Mouse (Mus musculus): ENCODE data around the gene Cela3a. TPM values are rescaled to one million over a fixed set of nuclear protein-coding genes. Genes with fewer than 3 reads are reported as not detected.
"Not testable (repeated sequence)": the region's sequence is repeated elsewhere in the genome, so short reads cannot be mapped to it uniquely, and the experiment has no call there.

The Cela3a gene
- total RNA-seq, 2 experiments from 2014 or later, result not detected

DNA sequence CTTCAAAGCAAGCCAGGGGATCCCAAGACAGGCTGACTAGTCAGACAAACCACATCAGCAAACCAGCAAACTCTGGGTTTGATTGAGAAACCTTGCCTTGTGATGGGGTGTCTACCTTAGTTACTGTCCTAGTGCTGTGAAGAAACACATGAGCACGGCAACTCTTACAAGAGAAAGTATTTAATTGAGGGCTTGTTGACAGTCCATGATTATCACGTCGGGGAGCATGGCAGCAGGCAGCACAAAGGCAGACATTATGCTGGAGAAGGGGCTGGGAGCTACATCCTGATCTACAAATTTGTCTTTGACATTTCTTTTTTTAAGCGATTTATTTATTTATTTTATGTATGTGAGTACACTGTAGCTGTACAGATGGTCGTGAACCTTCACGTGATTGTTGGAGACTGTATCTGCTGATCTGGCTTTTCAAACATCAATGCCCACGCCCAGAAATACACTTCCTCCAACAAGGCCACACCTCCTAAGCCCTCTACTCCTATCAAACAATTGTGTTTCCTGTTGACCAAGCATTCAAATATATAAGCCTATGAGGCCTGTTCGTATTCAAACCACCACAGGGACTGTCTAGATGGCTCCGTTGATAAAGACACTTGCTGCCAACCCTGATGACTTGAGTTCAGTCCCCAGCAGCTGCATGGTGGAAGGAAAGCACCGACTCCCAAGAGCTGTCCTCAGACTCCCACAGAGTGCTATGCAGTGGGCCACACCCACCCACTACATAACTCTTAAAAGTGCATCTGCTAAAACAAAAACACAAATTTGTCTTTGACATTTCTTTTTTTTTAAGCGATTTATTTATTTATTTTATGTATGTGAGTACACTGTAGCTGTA is 8.3 kb upstream of the Cela3a start:
- intact Hi-C loops (cut with DNase I), result loop anchor here (2.0 kb wide), 1 partner anchor 19 kb away; no protein-coding TSS in a partner anchor
- no peak for DNase-seq

DNA sequence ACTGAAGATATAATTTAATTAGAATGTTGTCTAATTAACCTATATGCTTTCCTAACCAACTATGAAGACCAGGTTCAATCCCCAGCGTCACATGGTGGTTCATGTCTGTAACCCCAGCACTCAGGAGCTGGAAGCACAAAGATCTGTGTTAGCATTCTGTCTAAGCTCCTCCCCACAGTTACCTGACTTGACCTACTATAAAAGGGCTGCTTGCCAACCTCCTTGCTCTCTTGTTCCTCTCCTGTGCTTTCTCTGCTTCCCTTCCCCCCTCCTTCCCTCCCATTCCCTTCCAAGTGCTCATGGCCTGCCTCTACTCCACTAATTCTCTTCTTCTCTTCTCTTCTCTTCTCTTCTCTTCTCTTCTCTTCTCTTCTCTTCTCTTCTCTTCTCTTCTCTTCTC is 5.3 kb upstream of the Cela3a start:
- intact Hi-C loops (cut with DNase I), result no loop called here
- DNase-seq, result no peak

DNA sequence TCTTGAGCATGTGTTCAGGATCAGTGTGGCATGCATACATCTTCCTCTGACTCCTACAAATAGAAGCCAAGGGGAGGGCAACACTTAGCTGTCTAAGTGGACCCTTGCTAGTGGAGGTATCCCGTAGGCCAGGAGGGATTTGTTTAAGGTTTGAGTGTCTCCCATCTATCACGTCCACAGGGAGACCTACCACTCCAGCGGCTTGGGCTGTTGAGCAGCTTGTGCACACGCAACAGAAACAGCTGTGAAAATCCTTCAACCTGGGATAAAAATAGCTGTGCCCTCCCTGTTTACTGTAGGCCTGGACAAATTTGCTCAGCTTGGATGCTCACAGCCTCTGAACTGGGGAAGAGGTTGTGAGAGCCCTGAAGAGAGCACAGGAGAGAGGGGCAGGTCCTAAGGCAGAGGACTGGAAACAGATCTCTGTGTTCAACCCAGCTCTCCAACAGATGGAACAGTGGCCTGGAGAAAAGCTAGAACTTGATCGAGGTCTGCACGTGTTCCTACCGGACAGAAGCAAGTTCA is 2.7 kb upstream of the Cela3a start:
- intact Hi-C loops (cut with DNase I); DNase-seq: not testable (repeated sequence)

DNA sequence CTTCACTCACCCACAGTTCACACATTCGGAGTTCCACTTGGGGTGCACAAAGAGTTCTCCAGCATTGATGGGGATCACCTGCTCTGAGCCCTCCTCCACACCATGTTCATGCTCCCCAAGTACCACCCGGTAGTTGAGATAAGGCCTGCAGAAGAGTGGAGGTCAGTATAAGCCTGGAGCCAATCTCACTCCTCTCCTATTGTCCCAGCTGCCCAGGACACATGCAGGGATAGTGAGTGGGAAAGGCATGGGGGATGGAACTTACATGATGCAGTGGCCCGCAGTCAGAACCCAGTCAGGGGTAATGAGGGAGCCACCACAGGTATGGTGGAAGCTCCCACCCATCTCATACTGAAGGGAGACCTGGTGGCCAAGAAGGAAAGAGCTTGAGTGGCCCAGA is 4.0 kb downstream of the Cela3a start:
- DNase-seq, result no peak
- intact Hi-C loops (cut with DNase I), result no loop called here

DNA sequence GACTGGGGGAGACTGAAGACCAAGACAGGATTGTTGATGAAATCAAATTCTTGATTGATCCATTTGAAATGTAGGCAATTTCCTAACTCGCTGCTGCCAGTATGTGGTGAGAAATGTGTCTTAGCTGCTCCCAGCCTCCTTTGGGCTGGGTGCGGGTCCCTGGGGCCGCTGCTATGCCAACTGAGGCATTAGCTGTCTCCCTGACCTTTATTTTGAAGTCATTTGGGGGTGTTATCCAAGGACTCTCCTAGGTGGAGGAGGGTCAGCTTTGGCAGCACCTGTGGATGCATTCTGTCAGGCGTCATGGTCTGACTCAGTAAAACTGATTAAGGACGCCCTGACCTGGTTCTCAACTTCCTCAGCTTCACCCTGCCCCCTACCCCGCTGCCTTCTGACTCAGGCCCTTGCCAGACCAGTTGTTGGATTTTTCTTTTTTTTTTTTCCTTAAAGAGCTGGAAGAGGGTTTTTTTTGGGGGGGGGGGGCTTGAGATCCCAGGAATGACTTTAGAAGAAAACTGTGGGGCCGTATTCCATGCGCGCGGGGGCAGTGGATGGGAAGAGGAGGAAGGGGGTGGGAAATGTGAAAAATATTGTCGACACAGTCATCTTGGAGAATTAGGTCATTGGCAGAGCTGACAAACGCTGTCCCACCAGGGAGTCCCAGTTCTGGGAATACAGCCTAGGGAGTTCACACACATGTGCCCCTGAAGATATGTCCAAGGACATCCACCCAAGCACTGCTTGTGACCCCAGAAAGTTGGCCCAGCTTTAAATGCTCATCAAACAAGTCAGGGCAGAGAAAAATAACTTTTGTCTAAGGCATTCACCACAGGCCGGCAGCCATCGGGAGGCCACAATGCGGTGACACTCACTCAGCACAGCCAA is 12.7 kb downstream of the Cela3a start:
- intact Hi-C loops (cut with DNase I), result no loop called here
- peak; percentile 47 to 49 for DNase-seq

DNA sequence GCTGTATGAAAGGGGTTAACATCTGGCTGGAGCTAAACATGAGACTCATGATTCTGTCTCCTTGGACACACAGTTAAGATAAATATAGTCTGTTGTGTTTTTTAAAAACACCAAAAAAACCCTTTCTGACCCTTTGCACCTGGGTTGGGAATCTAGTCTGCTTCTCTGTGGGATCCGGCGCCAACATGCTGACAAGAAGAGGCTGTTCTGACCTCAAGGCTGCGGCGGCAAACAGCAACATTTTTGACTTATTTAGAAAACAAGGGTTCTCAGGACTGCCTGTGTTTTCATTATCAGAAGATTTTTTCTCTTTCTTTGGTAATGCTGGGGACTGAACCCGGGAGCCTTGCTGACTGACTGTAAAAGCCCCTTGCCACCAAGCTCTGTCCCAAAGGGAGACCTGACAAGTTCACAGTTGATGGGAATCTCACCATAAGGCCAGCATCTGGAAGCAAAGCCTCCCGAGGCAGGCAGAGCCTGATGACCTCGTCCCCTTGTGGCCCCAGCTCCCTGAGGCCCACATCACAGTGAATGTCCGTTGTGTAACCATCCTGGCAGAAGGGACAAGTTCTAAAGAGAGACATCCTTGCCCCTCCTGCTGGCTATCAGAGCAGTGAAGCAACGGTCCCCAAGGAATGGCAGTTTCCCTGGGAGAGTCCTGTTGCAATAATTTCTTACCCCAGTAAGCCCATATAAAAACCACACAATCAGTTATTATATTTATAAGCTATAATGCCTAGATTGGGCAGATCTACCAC is 16.0 kb downstream of the Cela3a start:
- DNase-seq, result peak in 1 of 2 experiments; percentile 45
- intact Hi-C loops (cut with DNase I), result loop anchor here (5.0 kb wide), 1 partner anchor 81 kb away; no protein-coding TSS in a partner anchor

DNA sequence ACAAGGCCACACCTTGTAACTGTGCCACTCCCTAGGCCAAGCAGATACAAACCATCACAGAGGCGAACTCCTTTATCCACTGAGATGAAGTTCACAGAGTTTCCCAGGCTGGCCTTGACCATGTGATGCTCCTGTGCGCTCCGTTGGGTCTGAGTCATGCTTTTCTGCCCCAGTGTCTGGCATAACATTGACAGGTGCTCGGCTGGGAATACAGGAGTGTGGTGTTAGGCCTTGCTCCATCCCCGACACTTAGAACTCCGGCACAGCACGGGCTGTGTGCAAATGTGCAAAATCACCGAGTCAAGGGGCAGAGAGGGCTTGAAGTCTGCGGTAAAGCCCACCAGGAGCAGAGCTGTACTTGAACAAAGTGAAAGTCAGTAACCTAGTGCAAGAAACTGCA is 16.7 kb downstream of the Cela3a start:
- no peak for DNase-seq
- intact Hi-C loops (cut with DNase I), result loop anchor here (5.0 kb wide), 1 partner anchor 81 kb away; no protein-coding TSS in a partner anchor

DNA sequence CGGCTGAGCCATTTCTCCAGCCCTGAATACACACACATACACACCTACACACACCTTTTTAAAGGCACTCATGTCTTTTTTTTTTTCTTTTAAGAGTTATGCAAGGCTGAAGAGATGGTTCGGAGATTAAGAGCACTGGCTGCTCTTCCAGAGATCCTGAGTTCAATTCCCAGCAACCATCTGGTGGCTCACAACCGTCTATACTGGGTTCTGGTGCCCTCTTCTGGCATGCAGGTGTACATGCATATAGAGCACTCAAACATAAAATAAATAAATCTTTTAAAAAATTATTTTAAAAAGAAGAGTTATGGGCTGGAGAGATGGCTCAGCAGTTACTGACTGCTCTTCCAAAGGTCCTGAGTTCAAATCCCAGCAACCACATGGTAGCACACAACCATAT is 18.3 kb downstream of the Cela3a start:
- DNase-seq, result no peak
- intact Hi-C loops (cut with DNase I), result loop anchor here (5.0 kb wide), 1 partner anchor 79 kb away; no protein-coding TSS in a partner anchor

DNA sequence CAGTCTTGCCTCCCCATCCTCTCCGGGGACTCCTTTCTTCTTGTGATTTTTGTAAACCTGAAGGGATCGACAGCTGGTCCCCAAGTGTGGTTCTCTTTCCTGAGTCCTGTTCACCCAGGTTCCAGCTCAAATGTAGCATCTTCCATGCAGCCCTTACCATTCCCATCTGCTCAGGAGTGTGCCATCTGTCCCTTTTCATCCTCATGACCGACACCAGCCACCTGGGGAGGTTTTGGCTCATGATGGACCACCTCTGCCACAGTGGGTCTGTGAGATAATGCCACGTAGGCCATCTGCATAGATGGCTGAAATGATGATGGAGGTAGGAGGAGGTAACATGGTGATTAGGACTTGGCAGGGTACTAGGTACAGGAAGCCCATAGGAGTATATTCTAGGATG is 19.4 kb downstream of the Cela3a start:
- DNase-seq, result no peak
- intact Hi-C loops (cut with DNase I), result loop anchor here (5.0 kb wide), 1 partner anchor 78 kb away; no protein-coding TSS in a partner anchor

DNA sequence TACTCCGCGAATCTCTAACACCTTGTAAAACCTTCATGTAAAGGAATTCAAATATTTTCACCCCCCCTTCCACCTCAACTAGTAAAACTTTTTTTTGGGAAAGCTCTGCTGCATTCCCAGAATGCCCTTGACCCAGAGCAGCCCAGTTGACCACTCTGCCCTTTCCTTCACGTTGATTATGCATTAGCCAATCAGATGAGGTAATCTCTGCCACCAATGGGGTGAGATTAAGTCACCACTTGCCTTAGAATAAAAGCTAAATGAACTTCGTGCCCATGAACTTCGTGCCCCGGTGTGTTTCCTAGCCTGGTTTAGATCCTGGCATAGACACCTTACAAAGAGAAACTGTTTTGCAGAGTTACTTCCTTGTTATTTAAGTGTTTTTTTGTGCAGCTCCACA is 20.6 kb downstream of the Cela3a start:
- intact Hi-C loops (cut with DNase I), result no loop called here
- no peak for DNase-seq

DNA sequence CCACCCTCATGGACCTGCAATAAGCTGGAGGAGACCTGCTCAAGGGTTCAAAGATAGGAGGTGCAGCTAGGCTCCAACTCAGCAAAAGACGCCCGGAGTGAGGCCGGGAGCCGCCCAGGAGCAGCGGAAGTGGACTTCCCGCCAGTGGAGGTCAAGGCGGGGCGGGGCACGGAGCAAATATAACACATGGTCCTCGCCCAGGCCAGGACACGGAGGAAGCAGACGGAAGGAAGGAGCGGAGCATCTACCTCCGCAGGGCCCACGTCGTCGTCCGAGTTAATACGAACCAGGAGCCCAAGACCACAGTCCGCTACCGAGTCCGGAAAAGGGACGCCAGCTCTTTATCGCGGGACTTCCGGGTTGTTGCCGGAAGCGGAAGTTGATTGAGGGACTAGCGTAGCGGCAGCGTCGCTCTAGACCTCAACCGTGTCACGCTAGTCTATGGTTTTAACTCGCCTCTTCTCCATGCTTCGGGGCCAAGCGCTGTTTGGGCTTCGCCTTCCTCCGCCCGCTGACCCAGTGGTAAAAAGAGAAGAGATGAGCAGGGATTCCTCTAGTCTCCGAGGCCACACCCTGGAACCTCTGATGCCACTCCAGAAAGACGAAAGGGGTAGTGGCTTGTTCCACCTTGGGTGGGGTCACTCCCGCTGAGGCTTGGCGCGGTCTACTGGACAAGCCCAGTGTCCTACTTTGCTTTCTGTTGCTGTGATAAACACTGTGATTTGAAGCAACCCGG is 21.4 kb downstream of the Cela3a start:
- intact Hi-C loops (cut with DNase I), result no loop called here
- peak; percentile 77 to 89 for DNase-seq

DNA sequence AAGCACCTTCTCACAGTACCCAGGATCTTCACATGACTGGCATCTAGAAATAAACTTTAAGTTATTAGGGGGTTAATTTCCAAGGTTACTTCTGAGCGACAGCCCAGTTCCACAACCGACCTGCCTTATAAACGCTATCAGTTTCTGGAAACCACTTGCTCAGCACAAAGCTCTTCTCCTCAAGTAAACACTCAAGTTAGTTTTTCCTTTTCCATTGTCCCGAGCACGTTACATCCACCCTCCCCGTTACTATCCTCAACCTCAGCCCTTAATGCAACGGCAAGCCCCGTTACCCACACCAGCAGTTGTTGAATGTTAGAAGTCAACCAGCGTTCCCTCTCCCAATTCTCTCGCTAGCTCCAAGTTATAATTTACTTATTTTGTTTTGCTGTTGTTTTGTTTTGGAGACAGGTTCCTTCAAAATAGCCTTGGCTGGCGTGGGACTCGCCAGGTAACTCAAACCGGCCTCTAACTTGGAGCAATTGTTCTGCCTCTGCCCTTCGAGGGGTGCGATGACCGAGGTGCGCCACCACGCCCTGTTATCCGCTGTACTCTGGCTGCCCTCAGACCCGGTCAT is 22.0 kb downstream of the Cela3a start:
- intact Hi-C loops (cut with DNase I), result no loop called here
- DNase-seq, result no peak

DNA sequence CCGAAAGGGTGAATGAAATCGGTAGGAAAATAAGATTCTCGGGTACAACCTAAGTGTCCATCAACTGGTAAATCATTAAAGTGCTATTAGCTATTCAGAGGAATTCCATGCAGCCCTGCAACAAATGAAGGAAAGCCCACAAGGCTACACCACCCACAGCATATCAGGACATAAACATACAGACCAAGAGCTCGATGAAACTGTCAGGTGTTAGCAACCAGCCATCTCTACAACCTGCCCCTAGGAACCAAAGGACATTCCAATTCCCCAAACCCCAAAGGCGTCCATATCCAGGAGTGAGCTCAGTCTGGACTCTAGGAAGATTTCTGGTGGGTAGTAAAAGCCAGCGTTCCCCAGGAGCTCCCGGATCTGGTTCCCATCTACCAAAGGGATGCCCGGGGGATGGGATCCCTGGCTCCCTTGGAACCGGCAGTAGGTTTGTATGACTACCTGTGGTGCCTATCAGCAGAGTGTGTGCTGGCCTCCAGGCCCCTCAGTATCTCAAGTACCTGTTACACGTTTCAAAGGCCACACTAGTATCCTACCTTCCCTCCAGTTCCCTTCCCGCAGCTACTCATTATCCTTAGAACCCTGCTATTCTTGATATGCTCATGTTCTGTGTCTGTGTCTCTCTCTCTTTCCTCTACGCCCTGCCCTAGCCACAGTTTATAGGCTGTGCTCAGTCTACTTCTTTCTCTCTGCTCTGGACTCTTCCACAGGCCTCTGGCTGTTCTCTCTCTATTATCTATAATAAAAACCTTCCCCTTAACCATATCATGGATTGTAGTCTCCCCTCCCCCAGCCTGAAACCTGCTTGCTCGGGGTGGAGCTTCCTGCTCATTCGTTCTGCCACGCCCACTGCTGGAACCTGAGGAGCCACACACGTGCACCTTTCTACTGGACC is 28.6 kb downstream of the Cela3a start:
- no peak for DNase-seq
- intact Hi-C loops (cut with DNase I), result no loop called here

DNA sequence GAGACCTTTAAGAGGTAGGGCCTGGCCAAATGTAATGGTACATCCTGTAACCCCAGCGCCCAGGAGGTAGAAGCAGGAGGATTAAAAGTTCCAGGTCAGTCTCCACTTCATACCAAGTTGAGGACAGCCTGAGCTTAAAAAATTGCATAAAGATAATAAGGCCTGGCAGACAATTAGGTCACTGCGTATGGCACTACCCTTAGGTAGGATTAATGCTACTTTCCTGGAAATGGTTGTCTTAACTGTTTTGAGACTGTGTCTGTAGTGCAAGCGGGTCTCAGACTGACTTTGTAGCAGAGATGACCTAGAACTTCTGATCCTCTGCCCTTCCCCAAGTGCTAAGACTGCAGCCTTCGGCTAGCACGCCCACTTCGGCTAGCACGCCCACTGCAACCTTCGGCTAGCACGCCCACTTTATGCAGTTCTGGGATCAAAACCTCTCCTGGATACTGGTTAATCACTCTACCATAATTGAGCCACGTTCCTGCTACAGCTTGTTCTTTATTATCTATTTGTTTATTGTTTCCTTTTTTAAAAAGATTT is 29.8 kb downstream of the Cela3a start:
- no peak for DNase-seq
- intact Hi-C loops (cut with DNase I), result loop anchor here (5.0 kb wide), 1 partner anchor 67 kb away; no protein-coding TSS in a partner anchor

DNA sequence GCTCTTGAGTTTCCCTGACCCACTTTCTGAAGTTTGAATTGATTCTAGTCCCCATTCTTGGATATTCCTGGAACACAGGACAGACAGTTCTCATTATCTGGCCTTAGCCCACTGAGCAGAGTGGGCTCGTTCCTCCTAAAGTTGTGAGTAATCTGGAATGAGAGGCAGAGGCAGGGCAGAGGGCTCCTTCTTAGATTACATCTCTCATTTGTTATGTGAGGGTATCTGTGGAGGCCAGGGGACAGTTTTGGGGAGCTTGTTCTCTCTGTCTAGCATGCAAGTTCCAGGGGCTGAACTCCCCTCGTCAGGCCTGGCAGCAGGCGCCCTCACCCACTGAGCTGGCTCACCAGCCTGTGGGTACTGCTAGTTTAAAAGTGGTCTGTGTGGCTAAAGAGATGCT is 30.5 kb downstream of the Cela3a start:
- no peak for DNase-seq
- intact Hi-C loops (cut with DNase I), result loop anchor here (5.0 kb wide), 1 partner anchor 67 kb away; no protein-coding TSS in a partner anchor

DNA sequence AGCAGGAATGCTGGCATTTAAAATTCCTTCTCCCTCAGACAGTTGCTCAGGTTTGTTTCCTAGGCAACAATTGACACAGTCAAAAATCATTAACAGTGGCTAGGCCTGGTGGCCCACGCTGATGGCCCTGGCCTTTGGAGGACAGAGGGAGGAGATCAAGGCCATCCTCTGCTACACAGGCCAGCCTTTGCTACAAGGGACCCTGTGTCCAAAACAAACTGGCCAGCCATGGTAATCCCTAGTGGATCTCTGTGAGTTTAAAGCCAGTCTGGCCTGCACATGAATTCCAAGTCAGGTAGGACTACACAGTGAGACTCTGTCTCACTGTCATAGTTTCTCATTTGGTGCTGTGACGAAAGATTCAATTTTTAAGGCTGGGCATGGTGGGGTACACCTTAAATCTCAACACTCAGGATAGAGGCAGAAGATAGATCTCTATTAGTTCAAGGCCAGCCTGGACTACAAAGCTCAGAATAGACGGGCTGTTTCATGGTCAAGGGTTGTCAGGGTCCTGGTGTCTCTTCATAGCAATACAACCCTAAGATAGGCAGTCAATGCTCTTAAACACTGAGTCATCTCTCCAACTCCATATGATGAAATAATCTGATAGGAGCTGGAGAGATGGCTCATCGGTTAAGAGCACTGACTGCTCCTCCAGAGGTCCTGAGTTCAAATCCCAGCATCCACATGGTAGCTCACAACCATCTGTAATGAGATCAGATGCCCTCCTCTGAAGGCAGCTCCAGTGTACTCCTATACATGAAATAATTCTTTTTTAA is 31.9 kb downstream of the Cela3a start:
- intact Hi-C loops (cut with DNase I), result loop anchor here (5.0 kb wide), 1 partner anchor 65 kb away; no protein-coding TSS in a partner anchor
- DNase-seq, result no peak

DNA sequence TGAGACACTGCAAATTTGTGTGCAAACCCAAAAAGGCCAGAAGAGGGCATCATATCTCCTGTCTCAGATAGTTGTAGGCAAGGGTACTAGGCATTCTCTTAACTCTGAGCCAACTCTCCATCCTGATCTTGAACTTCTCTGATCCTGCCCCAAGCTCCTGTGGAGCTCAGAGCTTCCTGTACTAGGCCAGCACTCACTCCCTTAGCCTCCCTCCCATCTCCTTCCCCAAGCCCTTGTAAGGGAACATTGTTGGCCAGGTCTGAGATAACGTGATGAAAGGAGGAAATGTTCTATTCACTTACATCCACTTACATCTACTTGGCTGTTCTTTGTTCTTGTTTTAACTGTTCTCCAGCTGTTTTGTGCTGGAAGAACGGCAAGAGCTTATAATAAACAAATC is 32.8 kb downstream of the Cela3a start:
- DNase-seq, result no peak
- intact Hi-C loops (cut with DNase I), result loop anchor here (5.0 kb wide), 1 partner anchor 64 kb away; no protein-coding TSS in a partner anchor
